Mouse (Mus musculus): ENCODE results near the gene Hoxc4.

DNA sequence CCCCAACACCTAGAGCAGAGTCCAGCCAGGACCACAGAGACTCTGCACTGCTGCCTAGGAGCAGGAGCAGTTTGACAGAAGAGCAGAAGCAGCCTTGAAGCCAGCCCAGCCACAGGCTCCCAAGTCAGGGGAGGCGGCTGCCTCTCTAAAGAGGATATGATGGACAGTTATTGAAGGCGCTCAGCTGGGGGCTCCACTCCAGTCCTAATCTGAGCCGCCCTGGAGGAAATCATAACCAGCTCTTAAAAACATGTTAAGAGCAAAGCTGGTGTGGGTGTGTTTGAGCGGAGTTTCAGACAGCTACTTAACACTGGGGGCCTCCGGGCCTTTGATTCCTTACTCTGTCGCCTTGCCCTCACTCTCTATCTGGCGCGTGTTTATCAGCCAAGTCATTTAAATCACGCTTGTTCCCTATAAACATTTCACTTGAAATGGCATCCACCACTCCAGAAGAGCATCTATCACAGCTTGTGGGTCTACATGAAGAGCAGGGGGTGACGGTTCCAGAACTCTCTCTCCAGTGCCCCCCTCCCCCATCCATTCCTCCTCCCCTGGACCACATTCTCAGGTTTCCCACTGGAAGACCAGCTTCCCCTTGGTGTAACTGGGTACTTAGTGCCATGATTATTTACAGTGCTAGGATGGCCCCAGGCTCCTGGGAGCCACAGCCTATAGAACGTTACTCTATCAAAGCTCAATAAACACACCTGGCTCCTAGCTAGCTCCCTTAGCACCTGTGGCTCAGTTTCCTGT lies 56.1 kb downstream of the Hoxc4 start:
- TF ChIP-seq POLR2A (IDR thresholded peaks at IDR 0.05; ENCODE audit: insufficient read depth, low read length) (no peak), CTCF (IDR thresholded peaks at IDR 0.05; ENCODE audit: low read depth, low read length) (no peak), EP300 (IDR thresholded peaks at IDR 0.05; ENCODE audit: insufficient read depth, low read depth, low read length) (no peak)
